Mouse (Mus musculus): ENCODE measurements around the gene Atp5b.
A peak's percentile ranks its signal among the peaks of the same experiment; 100 is the strongest.

Gene Atp5b

DNA sequence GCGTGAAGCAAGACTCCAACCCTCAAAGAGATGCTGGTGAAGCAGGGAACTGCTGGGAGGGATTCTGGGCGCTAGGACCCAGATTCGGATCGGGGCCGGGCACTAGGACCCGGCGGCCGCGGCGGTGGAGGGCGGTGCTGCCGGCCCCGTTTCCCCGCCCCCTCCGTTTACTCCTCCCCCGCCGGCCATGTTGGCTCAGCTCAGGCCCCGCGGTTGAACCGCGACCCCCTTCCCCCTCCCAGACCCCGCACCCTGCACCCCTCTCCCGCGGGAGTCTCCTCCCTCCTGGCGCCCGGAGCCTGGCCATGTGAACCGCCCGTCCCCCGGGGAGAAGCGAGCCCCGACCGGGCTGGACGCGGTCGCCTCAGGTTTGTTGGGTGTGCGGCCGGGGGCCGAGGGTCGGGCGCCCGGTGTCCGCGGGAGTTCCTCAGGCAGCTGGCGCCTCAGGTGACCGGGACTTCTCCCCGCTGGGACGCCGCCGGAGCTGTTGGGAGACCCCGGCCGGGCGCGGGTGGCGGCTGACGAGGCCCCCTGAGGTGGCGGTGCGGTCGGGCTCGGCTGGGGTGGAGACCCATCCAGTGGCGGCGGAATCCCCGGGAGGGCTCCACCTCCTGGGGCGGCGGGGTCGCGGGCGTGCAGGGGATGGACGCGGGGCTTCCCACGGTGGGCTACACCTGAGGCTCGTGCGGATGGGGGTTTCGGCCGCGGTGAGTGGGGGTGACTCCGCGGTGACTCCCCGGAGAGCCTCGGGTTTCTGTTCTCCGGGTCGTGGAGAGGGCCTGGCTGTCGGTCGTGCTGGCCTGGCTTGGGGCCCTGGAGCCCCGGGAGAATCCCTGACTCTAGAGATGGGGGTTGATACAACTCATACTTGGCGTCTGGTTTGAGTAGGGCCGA, 13.9 kb downstream of the Atp5b start:
- peak; percentile 63 to 64 for DNase-seq (ENCODE audit: low spot score in 2 of 2)

DNA sequence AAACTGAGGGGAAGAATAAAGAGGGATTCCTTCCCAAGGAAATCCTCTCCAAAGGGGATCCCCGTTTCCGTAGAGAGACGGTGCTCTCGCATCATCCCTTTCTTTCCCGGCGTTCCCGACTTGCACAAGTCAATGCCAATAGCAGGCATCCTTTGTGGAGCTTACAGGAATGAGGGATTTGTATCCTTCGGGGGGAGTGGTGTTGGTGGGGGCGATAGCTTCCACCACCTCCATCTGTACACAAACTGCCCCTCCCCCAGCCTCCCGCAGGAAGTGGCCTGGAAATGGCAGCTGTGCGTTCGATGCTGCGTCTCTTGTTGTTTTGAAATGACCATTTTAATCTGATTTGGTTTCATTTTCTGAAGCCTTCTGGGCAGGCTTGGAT, 14.5 kb downstream of the Atp5b start:
- peak in 1 of 2 experiments; percentile 63 for DNase-seq (ENCODE audit: low spot score in 2 of 2)

DNA sequence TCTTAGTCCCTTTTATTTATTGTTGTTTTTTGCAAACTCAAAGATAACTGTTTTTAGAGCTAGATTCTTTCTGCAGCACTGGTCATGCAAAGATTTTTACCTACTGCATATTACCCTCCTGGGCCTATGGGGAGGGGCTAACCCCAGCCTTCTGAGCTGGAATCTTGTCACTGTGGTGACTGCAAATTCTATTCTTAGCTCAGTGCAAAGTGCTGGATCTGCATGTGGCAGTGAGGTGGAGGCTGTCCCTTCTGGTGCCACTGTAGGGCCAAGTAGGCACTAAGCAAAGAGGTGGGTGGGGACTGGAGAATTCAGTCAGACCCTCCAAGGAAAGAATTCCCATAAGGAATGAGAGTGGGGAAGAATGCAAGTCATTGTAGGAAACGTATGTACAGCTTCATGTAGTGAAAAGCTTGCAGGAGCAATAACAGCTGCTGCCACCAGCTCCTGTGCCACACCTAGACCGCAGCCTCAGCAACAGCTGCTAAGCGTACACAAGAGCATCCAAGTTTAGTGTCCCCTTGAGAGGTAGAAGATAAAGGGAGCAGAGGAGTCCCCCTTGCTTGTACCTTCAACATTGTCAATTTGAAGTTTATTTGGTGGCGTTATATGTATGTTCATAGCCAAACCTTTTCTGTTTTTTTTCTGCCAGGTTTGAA, 27.2 kb downstream of the Atp5b start:
- peak in 1 of 2 experiments; percentile 34 for DNase-seq (ENCODE audit: low spot score in 2 of 2)

DNA sequence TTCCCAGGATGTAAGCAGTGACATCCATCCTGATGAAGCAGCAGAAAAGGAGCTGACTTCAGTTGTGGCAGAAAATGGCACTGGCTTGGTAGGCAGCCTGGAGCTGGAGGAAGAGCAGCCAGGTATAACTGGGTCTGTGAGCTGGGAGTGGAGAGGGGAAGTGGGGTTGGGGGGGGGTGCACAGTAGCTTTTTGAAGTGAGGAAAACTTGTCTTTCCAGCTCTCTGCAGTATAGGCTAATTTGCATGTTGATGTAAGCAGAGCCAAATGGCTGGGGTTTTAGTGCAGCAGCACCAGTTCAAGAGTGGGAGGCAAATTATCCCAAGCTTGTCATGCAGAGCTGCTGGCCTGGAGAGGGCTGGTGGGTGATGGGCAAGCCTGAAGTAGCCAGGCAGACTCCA, 28.2 kb downstream of the Atp5b start:
- DNase-seq (ENCODE audit: low spot score in 2 of 2): no peak

DNA sequence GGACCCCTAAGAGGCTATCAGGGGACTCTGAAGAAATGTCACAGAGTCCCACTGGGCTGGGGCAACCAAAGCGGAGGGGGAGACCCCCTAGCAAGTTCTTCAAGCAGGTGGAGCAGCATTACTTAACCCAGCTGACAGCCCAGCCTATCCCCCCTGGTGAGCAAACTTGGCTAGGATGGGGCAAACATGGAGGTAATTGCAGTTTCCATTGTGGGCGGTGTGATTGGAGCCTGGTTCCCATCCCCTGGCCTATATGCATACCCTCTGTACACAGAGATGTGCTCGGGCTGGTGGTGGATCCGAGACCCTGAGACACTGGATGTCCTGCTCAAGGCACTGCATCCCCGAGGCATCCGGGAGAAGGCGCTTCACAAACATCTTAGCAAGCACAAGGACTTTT, 40.8 kb downstream of the Atp5b start:
- no peak for DNase-seq (ENCODE audit: low spot score in 2 of 2)

DNA sequence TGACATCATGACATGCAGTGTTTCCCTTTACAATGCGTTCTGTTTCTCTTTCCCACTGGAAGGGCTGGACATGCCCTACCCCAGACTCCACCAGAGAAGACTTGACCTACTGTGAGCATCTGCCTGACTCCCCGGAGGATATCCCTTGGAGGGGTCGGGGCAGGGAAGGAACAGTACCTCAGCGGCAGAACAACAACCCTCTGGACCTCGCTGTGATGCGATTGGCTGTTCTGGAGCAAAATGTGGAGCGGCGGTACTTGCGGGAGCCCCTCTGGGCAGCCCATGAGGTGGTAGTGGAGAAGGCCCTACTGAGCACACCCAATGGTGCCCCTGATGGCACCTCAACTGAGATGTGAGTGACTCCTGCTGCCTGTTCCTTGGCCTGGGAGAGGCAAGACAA, 41.8 kb downstream of the Atp5b start:
- DNase-seq (ENCODE audit: low spot score in 2 of 2): no peak

DNA sequence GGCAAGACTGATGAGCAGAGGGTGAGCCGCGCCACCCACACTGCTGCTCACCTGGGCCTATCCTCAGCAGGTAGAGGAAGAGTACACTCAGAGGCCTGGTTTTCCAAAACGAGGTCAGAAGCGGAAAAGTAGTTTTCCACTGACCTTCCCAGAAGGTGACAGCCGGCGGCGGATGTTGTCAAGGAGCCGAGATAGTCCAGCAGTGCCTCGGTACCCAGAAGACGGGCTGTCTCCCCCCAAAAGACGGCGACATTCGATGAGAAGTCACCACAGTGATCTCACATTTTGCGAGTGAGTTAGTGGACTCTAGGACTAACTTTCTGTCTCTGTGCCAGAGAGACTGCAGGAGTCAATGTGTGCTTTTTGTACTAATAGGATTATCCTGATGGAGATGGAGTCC, 42.9 kb downstream of the Atp5b start:
- no peak for DNase-seq (ENCODE audit: low spot score in 2 of 2)

DNA sequence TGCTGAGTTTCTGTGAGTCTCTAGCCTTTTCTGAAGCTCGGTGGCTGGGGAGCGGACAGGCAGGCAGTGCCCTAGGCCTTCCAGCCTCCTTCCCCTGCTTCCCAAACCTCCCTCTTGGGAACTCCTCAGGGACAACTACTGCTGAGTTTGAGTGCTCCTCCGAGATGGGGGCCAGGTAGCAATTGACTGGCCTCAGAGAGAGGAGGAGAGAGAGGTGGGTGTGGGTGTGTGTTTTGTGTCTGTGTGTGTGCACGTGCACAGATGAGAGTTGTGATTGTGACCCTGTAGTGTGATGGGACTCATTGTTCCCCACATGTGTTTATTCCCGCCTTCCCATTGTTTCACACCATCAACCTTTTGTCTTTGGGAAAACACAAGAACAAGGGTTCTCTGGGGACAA, 44.4 kb downstream of the Atp5b start:
- DNase-seq (ENCODE audit: low spot score in 2 of 2): no peak

DNA sequence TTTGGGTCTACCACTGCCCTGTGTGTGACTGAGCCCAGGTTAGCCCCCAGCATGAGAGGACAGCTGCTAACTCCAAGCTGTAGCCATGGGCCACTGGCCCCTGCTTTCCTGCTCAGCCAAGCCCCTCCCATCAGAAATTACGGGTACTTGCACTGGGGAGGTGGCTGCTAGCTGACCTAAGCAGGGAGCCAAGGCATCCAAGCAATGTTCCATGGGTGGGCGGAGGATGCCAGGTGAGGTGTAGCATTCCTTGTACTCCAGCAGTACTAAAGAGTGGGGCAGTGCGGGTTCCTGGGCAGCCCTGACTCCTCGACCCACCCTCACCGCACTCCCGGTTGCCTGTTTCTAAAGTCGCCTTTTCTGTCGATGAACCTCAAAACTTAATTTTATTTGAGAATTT, 45.1 kb downstream of the Atp5b start:
- DNase-seq (ENCODE audit: low spot score in 2 of 2): no peak

DNA sequence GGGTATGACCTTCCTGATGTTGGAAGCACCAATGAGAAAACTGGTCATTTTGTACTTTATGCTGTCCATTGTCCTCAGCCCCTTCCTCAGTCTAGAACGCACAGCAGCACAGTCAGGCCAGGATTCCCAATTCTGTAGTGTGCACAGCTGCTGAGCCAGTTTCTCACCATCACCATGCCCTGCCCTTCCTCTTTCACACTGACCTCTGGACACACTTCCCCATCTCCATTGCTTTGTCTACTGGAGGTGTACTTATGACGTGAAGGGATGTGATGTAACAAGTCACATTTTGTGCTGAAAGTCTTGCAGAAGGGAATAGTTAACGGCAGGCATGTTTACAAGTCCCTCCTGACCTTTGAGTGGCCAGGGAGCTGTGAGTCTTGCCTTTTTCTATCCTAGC, 48.2 kb downstream of the Atp5b start:
- DNase-seq (ENCODE audit: low spot score in 2 of 2): no peak

DNA sequence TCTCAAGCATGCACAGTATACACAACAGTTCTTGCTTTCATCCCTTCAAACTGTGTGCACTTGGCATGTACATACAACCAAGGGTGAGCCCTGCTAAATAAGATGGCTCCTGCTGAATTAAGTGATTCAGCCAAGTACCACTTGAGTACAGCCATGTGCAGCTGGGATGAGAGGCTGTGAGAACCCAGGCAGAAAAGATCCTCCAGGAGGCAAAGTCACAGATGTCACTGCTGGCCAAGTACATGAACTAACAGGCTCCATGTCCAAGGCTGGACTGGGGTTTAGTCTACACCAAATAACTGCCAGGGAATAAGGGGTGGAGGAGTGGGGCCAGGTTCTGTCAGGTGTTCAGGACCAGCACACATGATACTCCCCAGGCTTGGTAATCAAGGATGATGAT, 48.7 kb downstream of the Atp5b start:
- DNase-seq (ENCODE audit: low spot score in 2 of 2): no peak

DNA sequence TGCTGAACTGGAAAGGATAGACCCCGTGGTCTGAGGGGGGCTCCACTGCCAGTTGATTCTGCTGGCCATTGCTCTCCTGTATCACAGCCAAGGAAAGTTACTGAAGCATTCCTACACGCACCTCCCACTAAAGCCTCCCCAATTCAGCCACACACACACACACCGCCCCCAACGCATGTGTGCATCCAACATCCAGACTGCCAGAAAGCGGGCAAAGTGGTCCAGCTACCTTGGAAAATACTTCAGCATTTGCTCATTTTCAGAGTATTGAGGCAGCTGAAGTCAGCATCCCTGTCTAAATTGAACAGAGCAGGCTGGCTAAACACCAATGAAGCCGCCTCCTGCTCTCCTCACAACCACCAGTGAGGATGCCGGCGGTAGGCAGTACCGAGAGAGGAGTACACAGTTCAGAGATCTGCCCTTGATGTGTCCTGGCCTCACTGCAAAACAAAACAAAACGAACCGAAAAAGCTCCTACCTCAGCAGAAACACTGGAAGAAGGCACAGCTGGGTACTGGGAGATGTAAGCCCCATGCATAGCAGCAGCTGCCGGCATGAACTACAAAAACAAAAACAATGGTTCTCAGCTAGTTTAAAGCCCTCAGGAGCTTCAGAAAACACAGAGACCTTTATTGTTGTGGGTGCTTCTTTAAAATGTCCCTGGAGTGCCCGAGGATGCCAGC, 50.7 kb downstream of the Atp5b start:
- no peak for DNase-seq (ENCODE audit: low spot score in 2 of 2)

DNA sequence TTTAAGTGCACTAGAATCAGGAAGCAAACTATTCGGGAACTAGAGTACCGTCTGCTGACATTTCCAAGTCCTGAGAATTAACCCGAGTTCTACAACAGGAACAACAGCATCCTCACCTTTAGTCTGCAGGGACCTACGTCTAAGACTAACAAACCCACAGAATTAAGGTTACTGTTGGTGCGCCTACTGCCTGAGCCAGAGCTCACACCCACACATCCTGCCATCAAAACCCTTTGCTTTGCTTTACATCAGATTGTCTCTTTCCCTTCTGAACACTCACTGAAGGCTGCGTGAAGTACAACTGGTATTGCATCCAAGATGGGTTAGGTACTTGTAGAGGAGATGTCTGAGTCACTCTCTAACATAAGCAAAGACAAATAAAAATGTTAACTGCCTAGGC, 52.3 kb downstream of the Atp5b start:
- DNase-seq (ENCODE audit: low spot score in 2 of 2): no peak

Data from heart, adult 9 months (tissue).